Mouse (Mus musculus) small intestine, adult 2 months (tissue): ENCODE measurements around the gene Fkbp2. TPM values are rescaled to one million over a fixed set of nuclear protein-coding genes. Genes with fewer than 3 reads are reported as not detected.

Source experiments
- H3K27ac ChIP-seq: fragments of 200-500 bp; 2 replicates; pipeline ENCODE4 v1.5.1; 2012; ENCODE audit warnings: low read depth, low read length, control low read depth, inconsistent platforms; ENCODE audit not compliant: insufficient read depth
- H3K27me3 ChIP-seq: fragments of 200-500 bp; 2 replicates; pipeline ENCODE4 v1.6.1; 2012; ENCODE audit warnings: mild to moderate bottlenecking, moderate library complexity, low read length, inconsistent platforms; ENCODE audit not compliant: control insufficient read depth, insufficient read depth
- H3K36me3 ChIP-seq: fragments of 200-500 bp; 2 replicates; pipeline ENCODE4 v1.6.1; 2012; ENCODE audit warnings: mild to moderate bottlenecking, low read length, control low read depth, inconsistent platforms; ENCODE audit not compliant: control insufficient read depth, insufficient read depth
- H3K4me1 ChIP-seq: fragments of 200-500 bp; 2 replicates; pipeline ENCODE4 v1.6.1; 2012; ENCODE audit warnings: low read length, inconsistent platforms, mixed read lengths; ENCODE audit not compliant: control insufficient read depth, insufficient read depth, insufficient read length
- H3K4me3 ChIP-seq: fragments of 200-500 bp; 2 replicates; pipeline ENCODE4 v1.5.1; 2012; ENCODE audit warnings: low read depth, mild to moderate bottlenecking, control low read depth, inconsistent platforms, low read length, moderate library complexity
- CTCF ChIP-seq: fragments of 200-500 bp; IDR thresholded peaks from 2 replicates; pipeline ENCODE4 v1.5.1; 2012; ENCODE audit warnings: low read depth, mild to moderate bottlenecking, control low read depth, inconsistent platforms, low read length, moderate library complexity, mixed read lengths; ENCODE audit not compliant: insufficient replicate concordance, insufficient read length; ENCODE audit errors: extremely low read depth
- POLR2A ChIP-seq: fragments of 200-500 bp; IDR thresholded peaks from 2 replicates; pipeline ENCODE4 v1.6.1; 2012; ENCODE audit warnings: low read depth, mild to moderate bottlenecking, control low read depth, inconsistent platforms, low read length, moderate library complexity
- WGBS: fragments of 180-500 bp; shearing (Covaris S2); methylation state at CpG from one replicate; pipeline ENCODE4 v1.1.7; 2018; 5-methylcytosine and 5-hydroxymethylcytosine counted together
- polyA plus RNA-seq: library from polyadenylated mRNA; depleted of rRNA; stranded (reverse); fragments of >200 nt; gene quantifications from 2 replicates; pipeline ENCODE4 v1.2.3, GENCODE M21; 2012

Fkbp2 gene
- polyA plus RNA-seq, 1 experiment = 47.9 TPM

DNA sequence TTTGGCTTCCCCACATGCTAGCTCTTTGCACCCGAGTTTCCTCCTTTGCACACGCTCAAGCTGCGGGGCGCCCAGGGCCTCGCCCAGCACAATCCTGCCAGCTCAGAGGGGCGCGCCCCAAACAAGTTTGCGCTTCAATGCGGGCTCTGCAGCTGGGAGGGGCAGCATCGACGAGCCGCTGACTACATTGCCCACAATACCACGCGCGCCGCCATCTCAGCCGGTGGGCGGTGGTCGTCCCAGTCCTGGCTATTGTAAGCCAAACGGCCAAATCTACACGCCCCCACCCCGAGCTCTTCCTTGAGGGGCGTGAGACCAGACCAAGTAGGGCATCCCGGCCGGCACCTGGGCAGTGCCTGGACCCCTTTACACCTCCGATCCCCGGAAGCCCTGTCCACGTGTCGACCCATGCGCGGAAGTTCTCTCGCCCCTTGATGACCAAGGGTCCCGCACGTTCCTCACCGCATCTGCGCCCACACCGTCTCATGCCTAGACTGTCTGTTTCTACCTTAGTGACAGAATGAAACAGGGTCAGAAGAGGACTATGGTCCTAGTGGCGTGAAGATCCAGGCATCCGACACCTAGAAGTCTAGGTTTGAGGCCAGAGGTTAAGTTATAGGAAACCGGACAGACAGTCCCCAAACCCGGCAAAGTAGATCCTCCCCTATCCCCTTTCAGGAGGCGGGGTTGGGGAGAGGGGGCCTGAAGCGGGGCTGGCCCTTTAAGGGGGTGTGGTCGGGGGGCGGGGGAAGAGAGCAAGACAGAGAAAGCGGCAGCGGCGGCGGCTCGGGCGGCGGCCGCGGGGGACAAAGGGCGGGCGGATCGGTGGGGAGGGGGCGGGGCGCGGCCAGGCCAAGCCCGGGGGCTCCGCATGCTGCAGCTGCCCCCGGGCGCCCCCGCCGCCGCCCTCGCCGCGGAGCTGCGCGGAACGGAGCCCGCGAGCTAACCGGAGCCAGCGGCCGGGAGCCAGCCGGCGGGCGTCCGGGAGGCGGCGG is 5.8 kb downstream of the Fkbp2 start, which contains the start of gene Ppp1r14b:
Ppp1r14b (plus strand) TSS at position 758 of the 995 bp plus-strand sequence.
- WGBS = 2% methylated on average over 82 of the region's 84 CpGs
- peak within 1 kb of the TSS; percentile 70 for H3K27ac ChIP-seq
- H3K4me1 ChIP-seq = peaks cover 32% of the 10 kb centered on the region
- H3K36me3 ChIP-seq = peaks cover 11% of the 10 kb centered on the region
- TF ChIP-seq POLR2A (peak; percentile 34), CTCF (no peak)
- no peaks in the 10 kb centered on the region for H3K27me3 ChIP-seq
- H3K4me3 ChIP-seq = peak within 1 kb of the TSS; percentile 69

DNA sequence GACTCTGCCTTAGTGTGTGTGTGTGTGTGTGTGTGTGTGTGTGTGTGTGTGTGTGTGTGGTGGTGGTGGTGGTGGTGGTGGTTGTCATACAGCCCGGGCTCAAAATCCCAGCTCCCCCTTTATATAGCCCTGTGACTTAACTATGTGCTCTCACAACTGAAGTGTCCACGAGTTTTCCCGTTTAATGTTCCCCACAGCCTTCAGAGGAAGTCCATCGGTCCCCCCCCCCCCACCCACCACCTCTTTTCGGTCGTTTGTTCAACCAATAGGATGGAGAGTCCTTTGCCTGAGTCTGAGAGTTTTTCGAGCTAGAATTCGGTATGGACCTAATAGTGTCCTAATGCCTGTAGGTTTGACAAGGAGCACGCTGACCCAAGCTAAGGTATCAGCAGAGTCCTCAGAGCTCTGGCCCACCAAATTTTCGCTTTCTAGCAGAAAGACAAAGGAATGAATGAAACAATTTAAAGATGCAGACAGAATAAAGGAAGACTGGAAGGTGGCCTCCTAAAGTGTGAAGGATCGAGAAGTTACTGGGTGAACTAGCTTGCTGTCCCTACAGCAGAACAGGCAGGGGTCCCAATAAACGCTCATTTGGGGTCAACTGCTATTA is 6.6 kb downstream of the Fkbp2 start:
- H3K4me1 ChIP-seq = peaks cover 26% of the 10 kb centered on the region
- H3K27ac ChIP-seq = peak overlapping the region; percentile 29
- no peaks in the 10 kb centered on the region for H3K27me3 ChIP-seq
- peak overlapping the region; percentile 69 for H3K4me3 ChIP-seq
- peaks cover 11% of the 10 kb centered on the region for H3K36me3 ChIP-seq
- no peak for TF ChIP-seq POLR2A
- no peak for TF ChIP-seq CTCF
- WGBS = 36% methylated on average over 12 of the region's 12 CpGs

DNA sequence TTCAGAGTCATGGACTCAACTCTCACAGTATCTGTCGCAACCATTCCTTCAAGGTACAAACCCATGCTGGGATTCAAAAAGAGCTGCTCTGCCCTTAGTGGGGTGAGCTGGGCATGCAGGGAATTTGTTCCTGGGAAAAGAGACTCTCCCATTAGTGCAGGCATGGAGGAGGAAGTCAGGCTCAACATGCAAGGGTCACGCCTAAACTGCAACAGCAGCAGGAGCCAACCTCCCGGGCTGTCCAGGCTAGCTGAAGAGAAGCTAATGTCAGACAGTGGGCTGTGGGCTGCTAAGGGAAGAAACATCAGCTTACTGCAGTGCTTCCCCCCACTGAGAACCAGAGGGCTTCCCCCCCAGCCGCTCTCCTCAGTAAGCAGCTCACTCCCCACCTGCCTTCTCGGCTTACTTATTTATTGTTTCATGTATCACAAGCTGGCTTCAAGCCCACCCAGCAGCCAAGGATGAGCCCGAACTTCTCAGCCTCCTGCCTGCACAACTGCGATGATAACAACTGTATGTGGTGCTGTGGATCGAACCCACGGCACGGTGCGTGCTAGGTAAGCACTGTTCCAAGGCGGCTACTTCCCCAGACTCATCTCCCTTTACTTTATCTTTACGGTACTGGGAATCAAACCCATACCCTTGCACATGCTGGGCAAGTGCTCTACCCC is 7.9 kb downstream of the Fkbp2 start:
- TF ChIP-seq CTCF (no peak), POLR2A (no peak)
- H3K27me3 ChIP-seq = no peaks in the 10 kb centered on the region
- WGBS = 70% methylated on average over 13 of the region's 13 CpGs
- H3K36me3 ChIP-seq = peaks cover 2% of the 10 kb centered on the region
- H3K27ac ChIP-seq = no peak overlapping the region
- H3K4me3 ChIP-seq = no peak overlapping the region
- H3K4me1 ChIP-seq = peaks cover 23% of the 10 kb centered on the region

DNA sequence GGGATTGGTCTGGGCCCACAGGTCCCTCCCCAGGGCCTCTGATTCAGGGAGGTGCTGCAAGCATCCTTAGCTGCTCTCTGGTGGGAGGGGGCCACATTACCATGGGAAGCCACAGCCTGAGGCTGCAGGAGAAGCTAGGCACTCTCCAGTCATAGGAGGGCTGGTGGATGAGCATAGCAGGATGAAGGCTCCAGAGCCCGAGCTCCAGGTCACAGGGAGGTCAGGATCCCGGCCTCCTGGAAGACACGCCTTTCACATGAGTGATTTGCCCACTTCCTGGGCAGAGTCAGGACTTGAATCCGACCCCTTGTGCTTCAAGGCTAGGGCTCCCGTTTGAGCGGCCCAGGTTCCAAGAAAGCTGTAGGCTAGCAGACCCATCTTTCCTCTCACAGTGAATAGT is 8.7 kb downstream of the Fkbp2 start:
- 41% methylated on average over 6 of the region's 6 CpGs for whole genome bisulfite sequencing
- no peak overlapping the region for H3K4me3 ChIP-seq
- no peaks in the 10 kb centered on the region for H3K27me3 ChIP-seq
- H3K4me1 ChIP-seq = peaks cover 26% of the 10 kb centered on the region
- H3K36me3 ChIP-seq = peaks cover 3% of the 10 kb centered on the region
- peak overlapping the region; percentile 84; the same call in 1 of the 2 replicates for H3K27ac ChIP-seq
- TF ChIP-seq POLR2A = no peak
- TF ChIP-seq CTCF = no peak

DNA sequence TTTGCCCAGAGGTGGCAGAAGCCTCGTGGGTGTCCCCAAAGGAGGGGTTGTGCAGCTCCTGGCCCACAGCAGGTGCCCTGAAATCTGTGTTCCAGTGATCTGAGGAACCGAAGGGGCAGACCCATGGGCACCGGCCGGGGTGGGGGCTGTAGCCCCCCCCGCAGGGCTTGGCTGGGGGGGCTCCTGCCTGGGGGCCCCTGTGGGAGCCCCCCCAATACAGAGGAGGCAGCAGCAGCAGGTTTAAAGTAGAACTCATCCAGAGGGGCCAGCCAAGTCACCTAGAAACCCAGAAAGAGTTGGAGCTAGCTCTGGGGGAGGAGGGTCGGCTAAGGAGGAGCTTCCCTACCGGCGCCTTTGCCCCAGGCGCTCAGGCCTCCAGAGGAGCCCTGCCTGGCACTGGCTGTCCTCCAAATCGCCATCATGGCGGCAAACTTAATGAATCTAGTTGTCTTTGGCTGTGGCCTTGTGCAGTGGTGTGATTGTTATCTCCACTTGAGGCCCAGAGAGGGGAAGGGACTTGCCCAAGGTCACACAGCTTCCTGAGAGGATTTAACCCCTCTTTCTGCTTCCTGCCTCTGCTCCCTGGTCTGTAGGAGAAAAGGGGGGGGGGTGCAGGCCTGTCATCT is 9.7 kb downstream of the Fkbp2 start:
- TF ChIP-seq POLR2A = no peak
- TF ChIP-seq CTCF = no peak
- 13% methylated on average over 11 of the region's 11 CpGs for WGBS
- H3K27ac ChIP-seq = peak overlapping the region; percentile 84
- H3K27me3 ChIP-seq = no peaks in the 10 kb centered on the region
- H3K36me3 ChIP-seq = peaks cover 14% of the 10 kb centered on the region
- H3K4me3 ChIP-seq = peak overlapping the region; percentile 92
- H3K4me1 ChIP-seq = peaks cover 32% of the 10 kb centered on the region

DNA sequence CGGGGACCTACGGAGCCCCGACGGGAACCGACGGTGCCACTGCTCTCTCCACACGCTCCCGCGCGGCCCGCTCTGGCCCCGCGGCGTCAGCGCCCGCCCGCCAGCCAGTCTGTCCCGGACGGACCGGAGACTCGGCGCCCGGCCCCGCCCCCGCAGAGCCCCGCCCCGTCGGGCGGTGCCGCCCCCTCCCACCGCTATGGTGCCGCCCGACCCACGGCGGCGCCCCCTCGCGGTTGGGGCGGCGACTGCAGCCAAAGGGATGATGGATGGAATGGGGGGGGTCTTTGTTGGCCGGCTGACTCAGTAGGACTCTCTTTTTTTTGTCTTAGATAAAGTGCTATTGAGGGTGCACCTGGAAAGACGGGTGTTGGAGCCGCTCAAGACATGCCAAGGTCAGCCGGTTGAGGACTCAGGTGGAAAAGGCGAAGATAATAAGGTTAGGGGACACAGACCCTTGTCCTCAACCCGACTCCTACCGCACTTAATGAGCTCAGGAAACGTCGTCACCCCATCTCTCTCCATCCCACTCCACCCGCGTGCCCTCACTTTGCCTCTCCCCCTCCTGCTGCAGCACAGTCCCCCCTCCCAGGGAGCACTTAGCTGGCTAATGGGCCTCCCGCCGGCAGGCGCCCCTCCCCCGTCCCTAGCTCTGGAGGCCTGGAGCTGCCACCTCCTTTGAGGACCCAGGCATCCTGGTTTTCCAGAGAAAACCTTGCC is 10.5 kb downstream of the Fkbp2 start:
- Histone ChIP-seq H3K4me1 (peaks cover 32% of the 10 kb centered on the region), H3K4me3 (peak overlapping the region; percentile 92), H3K36me3 (peaks cover 21% of the 10 kb centered on the region), H3K27ac (peak overlapping the region; percentile 100), H3K27me3 (no peaks in the 10 kb centered on the region)
- WGBS = 1% methylated on average over 54 of the region's 55 CpGs
- TF ChIP-seq POLR2A (peak; percentile 94), CTCF (peak; percentile 79; the same call in 1 of the 2 replicates)
